Mouse (Mus musculus): ENCODE results near the gene Nav2. TPM values are rescaled to one million over a fixed set of nuclear protein-coding genes. Genes with fewer than 3 reads are reported as not detected.

Nav2 gene
- polyA plus RNA-seq, 1 experiment from 2014 or later = 34.2 TPM

GRCm38 (mm10) chr7:49202971-49203370, 294.5 kb downstream of the Nav2 start:
- 56% methylated on average over 4 of the region's 4 CpGs for WGBS
- no peak for ATAC-seq (replicated peaks; ENCODE audit: extremely low read depth, insufficient read depth, low FRiP score)
- H3K9ac ChIP-seq (ENCODE audit: low read length) = no peak overlapping the region

GRCm38 (mm10) chr7:49204856-49205255, 296.3 kb downstream of the Nav2 start:
- no peak overlapping the region for H3K4me2 ChIP-seq (ENCODE audit: low read depth, low read length)
- no peak for ATAC-seq (replicated peaks; ENCODE audit: extremely low read depth, insufficient read depth, low FRiP score)
- 84% methylated on average over 3 of the region's 3 CpGs for WGBS
- H3K36me3 ChIP-seq (ENCODE audit: control insufficient read depth, insufficient read depth) = no peaks in the 10 kb centered on the region
- H3K27me3 ChIP-seq (ENCODE audit: control insufficient read depth, insufficient read depth, low read length) = no peaks in the 10 kb centered on the region
- H3K4me1 ChIP-seq (ENCODE audit: control insufficient read depth, insufficient read depth, low read length) = 0 out of 2 replicates have a peak, but pooled peaks cover 3% of the 10 kb centered on the region
- H3K4me3 ChIP-seq (ENCODE audit: low read length) = no peak overlapping the region
- H3K9ac ChIP-seq (ENCODE audit: low read length) = no peak overlapping the region
- H3K9me3 ChIP-seq (replicated peaks; ENCODE audit: control insufficient read depth, low read length) = no peaks in the 10 kb centered on the region
- no peak overlapping the region for H3K27ac ChIP-seq (ENCODE audit: low read length)

More at GRCm38 (mm10) chr7:49202971-49203370, 294.5 kb downstream of the Nav2 start:
- H3K4me2 ChIP-seq (ENCODE audit: low read depth, low read length) = no peak overlapping the region
- H3K27ac ChIP-seq (ENCODE audit: low read length) = no peak overlapping the region
- H3K4me3 ChIP-seq (ENCODE audit: low read length) = no peak overlapping the region
- no peaks in the 10 kb centered on the region for H3K27me3 ChIP-seq (ENCODE audit: control insufficient read depth, insufficient read depth, low read length)
- no peaks in the 10 kb centered on the region for H3K36me3 ChIP-seq (ENCODE audit: control insufficient read depth, insufficient read depth)
- no peaks in the 10 kb centered on the region for H3K9me3 ChIP-seq (replicated peaks; ENCODE audit: control insufficient read depth, low read length)
- H3K4me1 ChIP-seq (ENCODE audit: control insufficient read depth, insufficient read depth, low read length) = 0 out of 2 replicates have a peak, but pooled peaks cover 3% of the 10 kb centered on the region

GRCm38 (mm10) chr7:49205551-49205950, 297.0 kb downstream of the Nav2 start:
- WGBS = 82% methylated on average over 1 of the region's 1 CpGs
- Histone ChIP-seq H3K36me3 (ENCODE audit: control insufficient read depth, insufficient read depth) (no peaks in the 10 kb centered on the region), H3K4me2 (ENCODE audit: low read depth, low read length) (no peak overlapping the region), H3K9ac (ENCODE audit: low read length) (no peak overlapping the region), H3K27ac (ENCODE audit: low read length) (no peak overlapping the region), H3K4me3 (ENCODE audit: low read length) (no peak overlapping the region), H3K9me3 (replicated peaks; ENCODE audit: control insufficient read depth, low read length) (no peaks in the 10 kb centered on the region), H3K4me1 (ENCODE audit: control insufficient read depth, insufficient read depth, low read length) (0 out of 2 replicates have a peak, but pooled peaks cover 3% of the 10 kb centered on the region), H3K27me3 (ENCODE audit: control insufficient read depth, insufficient read depth, low read length) (no peaks in the 10 kb centered on the region)
- no peak for ATAC-seq (replicated peaks; ENCODE audit: extremely low read depth, insufficient read depth, low FRiP score)

DNA sequence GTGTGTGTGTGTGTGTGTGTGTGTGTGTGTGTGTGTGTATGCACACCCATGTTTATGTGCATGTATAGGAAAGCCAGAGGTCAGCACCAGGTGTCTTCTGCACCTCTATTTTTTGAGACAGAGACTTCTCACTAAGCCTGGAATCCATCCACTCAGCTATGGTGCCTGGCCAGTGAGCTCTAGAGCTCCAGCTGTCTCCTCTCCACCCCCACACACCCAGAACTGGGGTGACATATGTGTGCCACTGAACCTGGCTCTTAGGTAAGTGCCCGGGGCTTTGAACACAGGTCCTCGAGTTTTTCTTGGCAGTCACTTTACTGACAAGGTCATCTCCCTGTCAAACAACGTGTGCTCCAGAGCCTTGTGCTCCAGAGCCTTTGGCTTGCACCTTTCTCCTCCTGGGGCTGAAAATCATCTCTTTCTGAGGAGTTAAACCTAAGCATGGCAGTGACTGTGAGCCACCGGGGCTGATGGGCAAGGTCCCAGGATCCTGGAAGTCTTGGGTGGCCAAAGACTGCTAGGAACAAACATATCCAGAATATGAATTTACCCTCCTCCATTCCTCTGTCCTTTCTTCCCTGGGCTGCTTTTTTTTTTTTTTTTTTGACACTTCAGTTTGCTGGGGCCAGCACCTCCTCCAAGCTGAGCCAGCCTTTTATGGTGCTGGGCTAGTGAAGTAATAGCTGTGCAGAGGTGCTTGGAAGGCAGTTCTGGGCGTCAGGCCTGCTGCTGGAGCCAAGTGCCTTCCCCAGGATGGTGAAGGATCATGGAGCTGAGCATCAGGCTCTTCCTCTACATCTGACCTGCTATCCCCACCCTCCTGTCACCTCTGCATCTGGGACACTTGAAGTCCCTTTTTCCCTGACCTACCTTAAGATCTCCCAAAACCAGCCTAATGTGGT, 298.5 kb downstream of the Nav2 start:
- Histone ChIP-seq H3K4me2 (ENCODE audit: low read depth, low read length) (no peak overlapping the region), H3K27ac (ENCODE audit: low read length) (0 out of 2 replicates have a peak overlapping the region, but pooled peaks have one; percentile 38), H3K4me3 (ENCODE audit: low read length) (no peak overlapping the region), H3K36me3 (ENCODE audit: control insufficient read depth, insufficient read depth) (no peaks in the 10 kb centered on the region), H3K4me1 (ENCODE audit: control insufficient read depth, insufficient read depth, low read length) (0 out of 2 replicates have a peak, but pooled peaks cover 3% of the 10 kb centered on the region), H3K9ac (ENCODE audit: low read length) (no peak overlapping the region), H3K9me3 (replicated peaks; ENCODE audit: control insufficient read depth, low read length) (0 out of 2 replicates have a peak, but pooled peaks cover 3% of the 10 kb centered on the region), H3K27me3 (ENCODE audit: control insufficient read depth, insufficient read depth, low read length) (no peaks in the 10 kb centered on the region)
- ATAC-seq (replicated peaks; ENCODE audit: extremely low read depth, insufficient read depth, low FRiP score) = no peak
- WGBS = 41% methylated on average over 5 of the region's 5 CpGs

DNA sequence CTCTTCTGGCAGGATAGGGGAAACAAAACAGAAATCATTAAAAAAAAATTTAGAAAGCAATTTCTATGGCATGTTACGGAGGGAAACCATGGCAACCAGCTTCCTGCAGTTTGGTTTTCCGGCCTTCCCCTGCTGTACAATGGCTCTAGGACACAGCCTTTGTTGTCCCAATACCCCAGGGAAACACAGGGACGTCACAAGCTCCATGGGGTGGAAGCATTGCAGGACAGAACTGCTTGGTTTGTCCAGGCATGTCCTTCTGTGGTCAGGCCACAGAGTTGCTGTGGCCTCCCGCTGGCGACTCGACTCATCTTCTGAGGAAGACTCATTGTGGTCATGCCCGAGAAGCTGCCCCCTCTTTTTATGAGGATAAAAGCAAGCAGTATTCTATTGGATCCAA, 301.0 kb downstream of the Nav2 start:
- no peak overlapping the region for H3K9ac ChIP-seq (ENCODE audit: low read length)
- ATAC-seq (replicated peaks; ENCODE audit: extremely low read depth, insufficient read depth, low FRiP score) = no peak
- no peak overlapping the region for H3K4me2 ChIP-seq (ENCODE audit: low read depth, low read length)
- 0 out of 2 replicates have a peak, but pooled peaks cover 3% of the 10 kb centered on the region for H3K4me1 ChIP-seq (ENCODE audit: control insufficient read depth, insufficient read depth, low read length)
- WGBS = 80% methylated on average over 7 of the region's 7 CpGs
- H3K27me3 ChIP-seq (ENCODE audit: control insufficient read depth, insufficient read depth, low read length) = no peaks in the 10 kb centered on the region
- no peaks in the 10 kb centered on the region for H3K36me3 ChIP-seq (ENCODE audit: control insufficient read depth, insufficient read depth)
- H3K9me3 ChIP-seq (replicated peaks; ENCODE audit: control insufficient read depth, low read length) = 0 out of 2 replicates have a peak, but pooled peaks cover 3% of the 10 kb centered on the region
- peak overlapping the region; percentile 30 for H3K27ac ChIP-seq (ENCODE audit: low read length)
- H3K4me3 ChIP-seq (ENCODE audit: low read length) = no peak overlapping the region

GRCm38 (mm10) chr7:49210721-49211120, 302.2 kb downstream of the Nav2 start:
- 0 out of 2 replicates have a peak, but pooled peaks cover 3% of the 10 kb centered on the region for H3K4me1 ChIP-seq (ENCODE audit: control insufficient read depth, insufficient read depth, low read length)
- WGBS = 79% methylated on average over 8 of the region's 8 CpGs
- no peak overlapping the region for H3K9ac ChIP-seq (ENCODE audit: low read length)
- 0 out of 2 replicates have a peak, but pooled peaks cover 3% of the 10 kb centered on the region for H3K9me3 ChIP-seq (replicated peaks; ENCODE audit: control insufficient read depth, low read length)
- no peaks in the 10 kb centered on the region for H3K27me3 ChIP-seq (ENCODE audit: control insufficient read depth, insufficient read depth, low read length)
- no peaks in the 10 kb centered on the region for H3K36me3 ChIP-seq (ENCODE audit: control insufficient read depth, insufficient read depth)
- no peak overlapping the region for H3K4me2 ChIP-seq (ENCODE audit: low read depth, low read length)
- ATAC-seq (replicated peaks; ENCODE audit: extremely low read depth, insufficient read depth, low FRiP score) = peak; percentile 10; the same call in 1 of the 2 replicates
- no peak overlapping the region for H3K4me3 ChIP-seq (ENCODE audit: low read length)
- peak overlapping the region; percentile 30; the same call in 1 of the 2 replicates for H3K27ac ChIP-seq (ENCODE audit: low read length)

GRCm38 (mm10) chr7:49213011-49213410, 304.5 kb downstream of the Nav2 start:
- peak; percentile 47; the same call in 1 of the 2 replicates for ATAC-seq (replicated peaks; ENCODE audit: extremely low read depth, insufficient read depth, low FRiP score)

GRCm38 (mm10) chr7:49217786-49218185, 309.3 kb downstream of the Nav2 start:
- Histone ChIP-seq H3K9me3 (replicated peaks; ENCODE audit: control insufficient read depth, low read length) (peaks cover 4% of the 10 kb centered on the region), H3K4me1 (ENCODE audit: control insufficient read depth, insufficient read depth, low read length) (no peaks in the 10 kb centered on the region), H3K36me3 (ENCODE audit: control insufficient read depth, insufficient read depth) (no peaks in the 10 kb centered on the region), H3K4me3 (ENCODE audit: low read length) (no peak overlapping the region), H3K4me2 (ENCODE audit: low read depth, low read length) (no peak overlapping the region), H3K27me3 (ENCODE audit: control insufficient read depth, insufficient read depth, low read length) (no peaks in the 10 kb centered on the region), H3K9ac (ENCODE audit: low read length) (no peak overlapping the region), H3K27ac (ENCODE audit: low read length) (no peak overlapping the region)
- 67% methylated on average over 6 of the region's 6 CpGs for WGBS
- ATAC-seq (replicated peaks; ENCODE audit: extremely low read depth, insufficient read depth, low FRiP score) = no peak

More at GRCm38 (mm10) chr7:49213011-49213410, 304.5 kb downstream of the Nav2 start:
- Histone ChIP-seq H3K36me3 (ENCODE audit: control insufficient read depth, insufficient read depth) (no peaks in the 10 kb centered on the region), H3K27me3 (ENCODE audit: control insufficient read depth, insufficient read depth, low read length) (no peaks in the 10 kb centered on the region), H3K4me3 (ENCODE audit: low read length) (no peak overlapping the region), H3K4me2 (ENCODE audit: low read depth, low read length) (no peak overlapping the region), H3K4me1 (ENCODE audit: control insufficient read depth, insufficient read depth, low read length) (no peaks in the 10 kb centered on the region), H3K9me3 (replicated peaks; ENCODE audit: control insufficient read depth, low read length) (0 out of 2 replicates have a peak, but pooled peaks cover 3% of the 10 kb centered on the region), H3K9ac (ENCODE audit: low read length) (no peak overlapping the region), H3K27ac (ENCODE audit: low read length) (peak overlapping the region; percentile 41; the same call in 1 of the 2 replicates)
- WGBS = 65% methylated on average over 4 of the region's 4 CpGs

DNA sequence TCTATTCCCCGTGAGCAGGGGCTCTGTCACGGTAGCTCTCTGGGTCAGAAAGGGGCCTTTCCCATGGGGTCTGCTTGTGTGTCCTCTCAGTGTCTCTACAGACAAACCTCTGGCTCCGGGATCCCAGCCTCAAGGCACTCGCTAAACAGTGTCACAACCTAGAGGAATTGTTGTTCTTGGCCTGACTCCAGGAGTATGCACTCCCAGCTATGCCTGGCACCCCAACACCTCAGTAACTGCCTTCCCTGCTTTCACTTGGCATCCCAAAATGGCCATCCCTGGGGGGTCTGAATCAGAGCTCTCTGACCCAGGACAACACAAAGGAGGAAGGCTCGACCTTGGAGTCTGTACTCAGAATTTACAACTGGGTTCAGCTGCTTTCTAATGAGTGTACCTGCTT, 317.2 kb downstream of the Nav2 start:
- Histone ChIP-seq H3K4me1 (ENCODE audit: control insufficient read depth, insufficient read depth, low read length) (peaks cover 2% of the 10 kb centered on the region; the same call in 1 of the 2 replicates), H3K36me3 (ENCODE audit: control insufficient read depth, insufficient read depth) (no peaks in the 10 kb centered on the region), H3K9me3 (replicated peaks; ENCODE audit: control insufficient read depth, low read length) (peaks cover 4% of the 10 kb centered on the region), H3K4me3 (ENCODE audit: low read length) (no peak overlapping the region), H3K27ac (ENCODE audit: low read length) (no peak overlapping the region), H3K27me3 (ENCODE audit: control insufficient read depth, insufficient read depth, low read length) (no peaks in the 10 kb centered on the region), H3K9ac (ENCODE audit: low read length) (no peak overlapping the region), H3K4me2 (ENCODE audit: low read depth, low read length) (no peak overlapping the region)
- 63% methylated on average over 5 of the region's 5 CpGs for WGBS
- no peak for ATAC-seq (replicated peaks; ENCODE audit: extremely low read depth, insufficient read depth, low FRiP score)

All from heart, embryonic 16.5 days (tissue).